ENCODE assay signal across 10 mouse cellular contexts in genomic region chr15:79651481-79651880, GRCm38 (mm10). TPM values are rescaled to one million over a fixed set of nuclear protein-coding genes. Genes with fewer than 3 reads are reported as not detected.
DNase-seq lines count a peak whose midpoint lies in the region; ATAC-seq and TF ChIP-seq lines count a peak whose summit lies in the region.
"Had no signal": no experiment of that assay in that cellular context is flagged by ENCODE, and none has a peak within 500 bp of the region (broad histone marks: within the 10 kb centered on the region; RNA-seq: fewer than 3 reads in every experiment).

No protein-coding gene starts in this region.

- no peak overlapping the region for H3K4me2 ChIP-seq in embryonic facial prominence, embryonic 11.5 days (ENCODE audit: low read depth, low read length)
- no peak overlapping the region for H3K4me2 ChIP-seq in midbrain, postnatal 0 days (ENCODE audit: low read depth, low read length, poor library complexity, severe bottlenecking)
- no peak overlapping the region for H3K4me2 ChIP-seq in midbrain, embryonic 15.5 days
- no peak overlapping the region for H3K4me2 ChIP-seq in heart, embryonic 12.5 days
- H3K4me2 ChIP-seq: heart, embryonic 13.5 days; lung, embryonic 15.5 days had no signal

- no peak overlapping the region for H3K9ac ChIP-seq in embryonic facial prominence, embryonic 11.5 days (replicated peaks; ENCODE audit: low read length)
- no peak overlapping the region for H3K9ac ChIP-seq in midbrain, postnatal 0 days (replicated peaks; ENCODE audit: low read length, poor library complexity, severe bottlenecking)
- H3K9ac ChIP-seq in midbrain, embryonic 15.5 days: no peak overlapping the region
- no peak overlapping the region for H3K9ac ChIP-seq in heart, embryonic 12.5 days
- H3K9ac ChIP-seq: heart, embryonic 13.5 days; lung, embryonic 15.5 days had no signal

- no peak overlapping the region for H3K4me3 ChIP-seq in embryonic facial prominence, embryonic 11.5 days (ENCODE audit: low read depth, low read length)
- H3K4me3 ChIP-seq in embryonic facial prominence, embryonic 10.5 days: no peak overlapping the region
- H3K4me3 ChIP-seq in midbrain, postnatal 0 days (ENCODE audit: low read depth, low read length): no peak overlapping the region
- H3K4me3 ChIP-seq in midbrain, embryonic 15.5 days: no peak overlapping the region
- H3K4me3 ChIP-seq in heart, embryonic 12.5 days: no peak overlapping the region
- H3K4me3 ChIP-seq: heart, embryonic 13.5 days; lung, embryonic 15.5 days had no signal

- TF ChIP-seq CTCF in midbrain, postnatal 0 days (IDR thresholded peaks at IDR 0.05): peak; percentile 71

- no peaks in the 10 kb centered on the region for H3K36me3 ChIP-seq in embryonic facial prominence, embryonic 11.5 days (replicated peaks; ENCODE audit: control insufficient read depth, insufficient read depth, low read depth, low read length)
- H3K36me3 ChIP-seq in embryonic facial prominence, embryonic 10.5 days (replicated peaks): peaks cover 27% of the 10 kb centered on the region
- peaks cover 18% of the 10 kb centered on the region for H3K36me3 ChIP-seq in midbrain, postnatal 0 days (ENCODE audit: insufficient read depth, low read length)
- H3K36me3 ChIP-seq in midbrain, embryonic 15.5 days (replicated peaks): peaks cover 10% of the 10 kb centered on the region; the same call in 1 of the 2 replicates
- no peaks in the 10 kb centered on the region for H3K36me3 ChIP-seq in heart, embryonic 12.5 days
- H3K36me3 ChIP-seq: lung, embryonic 15.5 days had no signal

- WGBS in embryonic facial prominence, embryonic 11.5 days: 73% methylated on average over 4 of the region's 4 CpGs
- WGBS in embryonic facial prominence, embryonic 10.5 days: 81% methylated on average over 4 of the region's 4 CpGs
- WGBS in midbrain, postnatal 0 days: 77% methylated on average over 4 of the region's 4 CpGs
- 75% methylated on average over 4 of the region's 4 CpGs for WGBS in midbrain, embryonic 15.5 days
- WGBS in heart, embryonic 12.5 days: 72% methylated on average over 4 of the region's 4 CpGs

- H3K4me1 ChIP-seq in embryonic facial prominence, embryonic 11.5 days (ENCODE audit: control insufficient read depth, insufficient read depth, low read length): no peaks in the 10 kb centered on the region
- no peaks in the 10 kb centered on the region for H3K4me1 ChIP-seq in embryonic facial prominence, embryonic 10.5 days
- no peaks in the 10 kb centered on the region for H3K4me1 ChIP-seq in midbrain, postnatal 0 days (ENCODE audit: insufficient read depth, low read length)
- H3K4me1 ChIP-seq in midbrain, embryonic 15.5 days: peaks cover 2% of the 10 kb centered on the region; the same call in 1 of the 2 replicates
- H3K4me1 ChIP-seq in heart, embryonic 12.5 days (replicated peaks): no peaks in the 10 kb centered on the region
- H3K4me1 ChIP-seq: heart, embryonic 13.5 days; lung, embryonic 15.5 days had no signal

- no peak for ATAC-seq in embryonic facial prominence, embryonic 11.5 days (replicated peaks; ENCODE audit: insufficient number of reproducible peaks, low FRiP score, low TSS enrichment, low read depth)
- ATAC-seq in midbrain, postnatal 0 days (ENCODE audit: low FRiP score): no peak
- ATAC-seq in midbrain, embryonic 15.5 days (replicated peaks): no peak
- ATAC-seq in heart, embryonic 12.5 days (ENCODE audit: insufficient number of reproducible peaks, low FRiP score): no peak

- no peaks in the 10 kb centered on the region for H3K9me3 ChIP-seq in embryonic facial prominence, embryonic 11.5 days (replicated peaks; ENCODE audit: control insufficient read depth, low read length)
- H3K9me3 ChIP-seq in embryonic facial prominence, embryonic 10.5 days: no peaks in the 10 kb centered on the region; the same call in 1 of the 2 replicates
- H3K9me3 ChIP-seq in midbrain, postnatal 0 days (ENCODE audit: low read length): no peaks in the 10 kb centered on the region
- no peaks in the 10 kb centered on the region for H3K9me3 ChIP-seq in midbrain, embryonic 15.5 days
- 0 out of 2 replicates have a peak, but pooled peaks cover 2% of the 10 kb centered on the region for H3K9me3 ChIP-seq in heart, embryonic 12.5 days (replicated peaks)
- H3K9me3 ChIP-seq: heart, embryonic 13.5 days; lung, embryonic 15.5 days had no signal

- no peak overlapping the region for H3K27ac ChIP-seq in embryonic facial prominence, embryonic 11.5 days (replicated peaks; ENCODE audit: low read depth, low read length)
- H3K27ac ChIP-seq in embryonic facial prominence, embryonic 10.5 days (replicated peaks): no peak overlapping the region
- no peak overlapping the region for H3K27ac ChIP-seq in midbrain, postnatal 0 days (ENCODE audit: low read depth, low read length)
- H3K27ac ChIP-seq in midbrain, embryonic 15.5 days: no peak overlapping the region
- no peak overlapping the region for H3K27ac ChIP-seq in heart, embryonic 12.5 days (ENCODE audit: poor library complexity, severe bottlenecking)
- H3K27ac ChIP-seq: heart, embryonic 13.5 days; lung, embryonic 15.5 days had no signal

- H3K27me3 ChIP-seq in embryonic facial prominence, embryonic 11.5 days (ENCODE audit: control insufficient read depth, insufficient read depth, low read length): no peaks in the 10 kb centered on the region
- no peaks in the 10 kb centered on the region for H3K27me3 ChIP-seq in embryonic facial prominence, embryonic 10.5 days (replicated peaks; ENCODE audit: low read depth, poor library complexity, severe bottlenecking)
- H3K27me3 ChIP-seq in midbrain, postnatal 0 days (ENCODE audit: insufficient read depth, low read length): no peaks in the 10 kb centered on the region
- H3K27me3 ChIP-seq in midbrain, embryonic 15.5 days (replicated peaks): no peaks in the 10 kb centered on the region
- H3K27me3 ChIP-seq in heart, embryonic 12.5 days (replicated peaks): no peaks in the 10 kb centered on the region
- H3K27me3 ChIP-seq: heart, embryonic 13.5 days; lung, embryonic 15.5 days had no signal

- peak; percentile 14 for DNase-seq in embryonic facial prominence, embryonic 11.5 days (ENCODE audit: low spot score)
- DNase-seq in embryonic facial prominence, embryonic 10.5 days (ENCODE audit: low spot score): no peak
- DNase-seq in midbrain, postnatal 0 days (ENCODE audit: low spot score): peak; percentile 9
- DNase-seq in c-Kit-positive CD71-negative TER-119-negative erythroid progenitor cells, embryonic 14.5 days (ENCODE audit: low read depth): peak; percentile 30
- DNase-seq in testis, postnatal 10 days (ENCODE audit: low spot score): peak; percentile 52
- no peak for DNase-seq in neural tube, embryonic 10.5 days (ENCODE audit: extremely low spot score, low spot score)

RNA-seq across cellular contexts. Expression of gene Fam227a, which starts 7.3 kb away (rescaled TPM):
- 1.8 and 3.3 TPM in 2 replicates for polyA plus RNA-seq in embryonic facial prominence, embryonic 11.5 days (2014; fragmentation: Nextera tagmentation; extraction: Ambion mirVana)
- polyA plus RNA-seq in embryonic facial prominence, embryonic 10.5 days (2016; fragmentation: Nextera tagmentation; extraction: Ambion mirVana): 2.0 and 2.3 TPM in 2 replicates
- total RNA-seq in midbrain, postnatal 0 days (2014; rRNA removed): 12.1 and 18.1 TPM in 2 replicates
- 2.2 and 2.8 TPM in 2 replicates for polyA plus RNA-seq in midbrain, postnatal 0 days (2015; fragmentation: Nextera tagmentation; extraction: Ambion mirVana)
- polyA plus RNA-seq in midbrain, embryonic 15.5 days (2015; fragmentation: Nextera tagmentation; extraction: Ambion mirVana): 5.1 and 6.6 TPM in 2 replicates
- 0.60 and 0.93 TPM in 2 replicates for polyA plus RNA-seq in heart, embryonic 12.5 days (2016; fragmentation: Nextera tagmentation; extraction: Ambion mirVana)

RNA-seq across cellular contexts. Expression of gene Cby1, which starts 7.5 kb away (rescaled TPM):
- 64.3 and 66.2 TPM in 2 replicates for polyA plus RNA-seq in embryonic facial prominence, embryonic 11.5 days (2014; fragmentation: Nextera tagmentation; extraction: Ambion mirVana)
- 60.3 and 69.6 TPM in 2 replicates for polyA plus RNA-seq in embryonic facial prominence, embryonic 10.5 days (2016; fragmentation: Nextera tagmentation; extraction: Ambion mirVana)
- 56.9 and 72.5 TPM in 2 replicates for total RNA-seq in midbrain, postnatal 0 days (2014; rRNA removed)
- 99.2 and 101 TPM in 2 replicates for polyA plus RNA-seq in midbrain, postnatal 0 days (2015; fragmentation: Nextera tagmentation; extraction: Ambion mirVana)
- polyA plus RNA-seq in midbrain, embryonic 15.5 days (2015; fragmentation: Nextera tagmentation; extraction: Ambion mirVana): 92.1 and 99.6 TPM in 2 replicates
- polyA plus RNA-seq in heart, embryonic 12.5 days (2016; fragmentation: Nextera tagmentation; extraction: Ambion mirVana): 40.9 and 42.0 TPM in 2 replicates

RNA-seq across cellular contexts. Expression of gene Tomm22, which starts 19.2 kb away (rescaled TPM):
- 308 and 320 TPM in 2 replicates for polyA plus RNA-seq in embryonic facial prominence, embryonic 11.5 days (2014; fragmentation: Nextera tagmentation; extraction: Ambion mirVana)
- 250 and 258 TPM in 2 replicates for polyA plus RNA-seq in embryonic facial prominence, embryonic 10.5 days (2016; fragmentation: Nextera tagmentation; extraction: Ambion mirVana)
- total RNA-seq in midbrain, postnatal 0 days (2014; rRNA removed): 161 and 180 TPM in 2 replicates
- 229 and 230 TPM in 2 replicates for polyA plus RNA-seq in midbrain, postnatal 0 days (2015; fragmentation: Nextera tagmentation; extraction: Ambion mirVana)
- 222 and 226 TPM in 2 replicates for polyA plus RNA-seq in midbrain, embryonic 15.5 days (2015; fragmentation: Nextera tagmentation; extraction: Ambion mirVana)
- 234 and 237 TPM in 2 replicates for polyA plus RNA-seq in heart, embryonic 12.5 days (2016; fragmentation: Nextera tagmentation; extraction: Ambion mirVana)

RNA-seq across cellular contexts. Expression of gene Josd1, which starts 36.2 kb away (rescaled TPM):
- 16.4 and 17.4 TPM in 2 replicates for polyA plus RNA-seq in embryonic facial prominence, embryonic 11.5 days (2014; fragmentation: Nextera tagmentation; extraction: Ambion mirVana)
- polyA plus RNA-seq in embryonic facial prominence, embryonic 10.5 days (2016; fragmentation: Nextera tagmentation; extraction: Ambion mirVana): 22.9 and 23.9 TPM in 2 replicates
- total RNA-seq in midbrain, postnatal 0 days (2014; rRNA removed): 58.7 and 59.6 TPM in 2 replicates
- polyA plus RNA-seq in midbrain, postnatal 0 days (2015; fragmentation: Nextera tagmentation; extraction: Ambion mirVana): 16.8 and 17.7 TPM in 2 replicates
- 22.8 and 24.0 TPM in 2 replicates for polyA plus RNA-seq in midbrain, embryonic 15.5 days (2015; fragmentation: Nextera tagmentation; extraction: Ambion mirVana)
- 29.0 and 29.1 TPM in 2 replicates for polyA plus RNA-seq in heart, embryonic 12.5 days (2016; fragmentation: Nextera tagmentation; extraction: Ambion mirVana)

RNA-seq across cellular contexts. Expression of gene Gtpbp1, which starts 39.2 kb away (rescaled TPM):
- 29.2 and 31.6 TPM in 2 replicates for polyA plus RNA-seq in embryonic facial prominence, embryonic 11.5 days (2014; fragmentation: Nextera tagmentation; extraction: Ambion mirVana)
- 47.7 and 51.6 TPM in 2 replicates for polyA plus RNA-seq in embryonic facial prominence, embryonic 10.5 days (2016; fragmentation: Nextera tagmentation; extraction: Ambion mirVana)
- total RNA-seq in midbrain, postnatal 0 days (2014; rRNA removed): 76.1 and 99.3 TPM in 2 replicates
- 40.0 and 41.6 TPM in 2 replicates for polyA plus RNA-seq in midbrain, postnatal 0 days (2015; fragmentation: Nextera tagmentation; extraction: Ambion mirVana)
- polyA plus RNA-seq in midbrain, embryonic 15.5 days (2015; fragmentation: Nextera tagmentation; extraction: Ambion mirVana): 53.7 and 57.4 TPM in 2 replicates
- 32.8 and 33.6 TPM in 2 replicates for polyA plus RNA-seq in heart, embryonic 12.5 days (2016; fragmentation: Nextera tagmentation; extraction: Ambion mirVana)

Comparison
In these comparisons a context has a peak if more than half of its experiments do, and no peak if none do; other contexts are left out.
1. DNase-seq: peak in embryonic facial prominence, embryonic 11.5 days (single experiment), midbrain, postnatal 0 days (single experiment), c-Kit-positive CD71-negative TER-119-negative erythroid progenitor cells, embryonic 14.5 days (single experiment) and testis, postnatal 10 days (single experiment); none in embryonic facial prominence, embryonic 10.5 days (single experiment) and neural tube, embryonic 10.5 days (single experiment).